Mouse (Mus musculus) frontal cortex, postnatal 10 days (tissue): ENCODE results near the gene Gpc5.
A peak's percentile ranks its signal among the peaks of the same experiment; 100 is the strongest.

Source experiments
- DNase-seq, 2 experiments: peaks; one replicate each; pipeline ENCODE4 v3.0.0; 2022; ENCODE audit warnings: low spot score in 2 of 2, mixed read lengths in 1 of 2

Gene Gpc5

GRCm38 (mm10) chr14:115500794-115501193, 408.8 kb downstream of the Gpc5 start:
- DNase-seq: no peak

- DNase-seq: no peak
Measured at GRCm38 (mm10) chr14:115546516-115547282, 454.7 kb downstream of the Gpc5 start.

GRCm38 (mm10) chr14:115551996-115552395, 460.0 kb downstream of the Gpc5 start:
- no peak for DNase-seq

- no peak for DNase-seq
Measured at GRCm38 (mm10) chr14:115580466-115581255, 488.6 kb downstream of the Gpc5 start.

GRCm38 (mm10) chr14:115581256-115581633, 489.2 kb downstream of the Gpc5 start:
- DNase-seq: no peak

GRCm38 (mm10) chr14:115600259-115601029, 508.4 kb downstream of the Gpc5 start:
- no peak for DNase-seq

- no peak for DNase-seq
Measured at GRCm38 (mm10) chr14:115614154-115614553, 522.1 kb downstream of the Gpc5 start.

- DNase-seq: no peak
Measured at GRCm38 (mm10) chr14:115616305-115616704, 524.3 kb downstream of the Gpc5 start.

GRCm38 (mm10) chr14:115616846-115617245, 524.8 kb downstream of the Gpc5 start:
- no peak for DNase-seq

- no peak for DNase-seq
Measured at GRCm38 (mm10) chr14:115620473-115620872, 528.5 kb downstream of the Gpc5 start.

GRCm38 (mm10) chr14:115631160-115631898, 539.3 kb downstream of the Gpc5 start:
- no peak for DNase-seq

- no peak for DNase-seq
Measured at GRCm38 (mm10) chr14:115633311-115633710, 541.3 kb downstream of the Gpc5 start.

GRCm38 (mm10) chr14:115679875-115680274, 587.9 kb downstream of the Gpc5 start:
- no peak for DNase-seq

- DNase-seq: no peak
Measured at GRCm38 (mm10) chr14:115746013-115746412, 654.0 kb downstream of the Gpc5 start.

GRCm38 (mm10) chr14:115760241-115760640, 668.2 kb downstream of the Gpc5 start:
- peak in 1 of 2 experiments; percentile 8 for DNase-seq

- no peak for DNase-seq
Measured at GRCm38 (mm10) chr14:115779382-115780177, 687.6 kb downstream of the Gpc5 start.

GRCm38 (mm10) chr14:115804751-115805150, 712.7 kb downstream of the Gpc5 start:
- no peak for DNase-seq

- no peak for DNase-seq
Measured at GRCm38 (mm10) chr14:115819021-115819420, 727.0 kb downstream of the Gpc5 start.

- no peak for DNase-seq
Measured at GRCm38 (mm10) chr14:115821657-115822056, 729.6 kb downstream of the Gpc5 start.

- no peak for DNase-seq
Measured at GRCm38 (mm10) chr14:115830485-115830884, 738.5 kb downstream of the Gpc5 start.
